Comparison of ENCODE assay signal across 28 mouse cellular contexts in genomic region chr3:149070201-149070600, GRCm38 (mm10).
DNase-seq lines count a peak whose midpoint lies in the region; ATAC-seq and TF ChIP-seq lines count a peak whose summit lies in the region.
"Had no signal": no experiment of that assay in that cellular context is flagged by ENCODE, and none has a peak within 500 bp of the region (broad histone marks: within the 10 kb centered on the region; RNA-seq: fewer than 3 reads in every experiment).

No protein-coding gene starts in this region.

- ATAC-seq in megakaryocyte progenitor cell, adult 5-6 weeks (replicated peaks; ENCODE audit: poor library complexity), result peak; percentile 9; the same call in 1 of the 2 replicates
- ATAC-seq: forebrain, postnatal 0 days; inflammation-experienced regulatory T-cells, adult 6 months; midbrain, embryonic 16.5 days had no signal

- 0 out of 2 replicates have a peak overlapping the region, but pooled peaks have one; percentile 36 for H3K27ac ChIP-seq in kidney, adult 2 months (ENCODE audit: insufficient read depth, low read depth, low read length)
- H3K27ac ChIP-seq: embryonic facial prominence, embryonic 10.5 days; embryonic facial prominence, embryonic 15.5 days; forebrain, embryonic 12.5 days; hindbrain, embryonic 15.5 days; limb, embryonic 10.5 days; limb, embryonic 15.5 days; liver, embryonic 13.5 days had no signal

- H3K4me1 ChIP-seq in kidney, adult 2 months (ENCODE audit: control insufficient read depth, insufficient read depth, low read length), result 0 out of 2 replicates have a peak, but pooled peaks cover 5% of the 10 kb centered on the region
- H3K4me1 ChIP-seq: liver, embryonic 13.5 days had no signal

- 68% methylated on average over 7 of the region's 7 CpGs for WGBS in kidney, adult 2 months

- no peaks in the 10 kb centered on the region for H3K36me3 ChIP-seq in kidney, adult 2 months (ENCODE audit: control insufficient read depth, insufficient read depth, low read length)
- H3K36me3 ChIP-seq: embryonic facial prominence, embryonic 10.5 days; embryonic facial prominence, embryonic 15.5 days; forebrain, embryonic 12.5 days; G1E; hindbrain, embryonic 15.5 days; limb, embryonic 10.5 days; limb, embryonic 15.5 days; liver, embryonic 13.5 days had no signal

- peak; percentile 9 for DNase-seq in adrenal gland, adult 2 months
- no peak for DNase-seq in adrenal gland, postnatal 14 days
- DNase-seq in kidney, adult 2 months, result peak; percentile 60
- no peak for DNase-seq in kidney, adult 18-20 months
- peak; percentile 12 for DNase-seq in ES-CJ7 (ENCODE audit: low read depth, low spot score)
- no peak for DNase-seq in layer of hippocampus, adult 9-10 months (ENCODE audit: low spot score)
- DNase-seq: cerebellum, adult 8-10 months; cerebellum, postnatal 25 days; forebrain, postnatal 0 days; gastrocnemius, postnatal 10 days; heart, postnatal 4 days; kidney, adult 8-10 months; kidney, postnatal 4 days; layer of hippocampus, postnatal 36 days; liver, embryonic 13.5 days; lung, postnatal 10 days; right cerebral cortex, postnatal 25 days had no signal

- TF ChIP-seq POLR2A in kidney, adult 2 months (IDR thresholded peaks at IDR 0.05; ENCODE audit: low read depth, low read length), result no peak

- no peak overlapping the region for H3K4me3 ChIP-seq in kidney, adult 2 months (ENCODE audit: insufficient read depth, low read depth, low read length)
- H3K4me3 ChIP-seq: embryonic facial prominence, embryonic 10.5 days; embryonic facial prominence, embryonic 15.5 days; forebrain, embryonic 12.5 days; hindbrain, embryonic 15.5 days; limb, embryonic 10.5 days; limb, embryonic 15.5 days; liver, embryonic 13.5 days had no signal

- no peaks in the 10 kb centered on the region for H3K27me3 ChIP-seq in kidney, adult 2 months (replicated peaks; ENCODE audit: control insufficient read depth, insufficient read depth, low read length)
- H3K27me3 ChIP-seq: CH12.LX; embryonic facial prominence, embryonic 15.5 days; forebrain, embryonic 12.5 days; hindbrain, embryonic 15.5 days; limb, embryonic 15.5 days; liver, embryonic 13.5 days had no signal

- TF ChIP-seq CTCF in kidney, adult 2 months (conservative IDR thresholded peaks at IDR 0.05; ENCODE audit: insufficient read depth, insufficient read length, low read depth, low read length), result no peak

Comparison
In these comparisons a context has a peak if more than half of its experiments do, and no peak if none do; other contexts are left out.
1. DNase-seq: peak in adrenal gland, adult 2 months (single experiment), kidney, adult 2 months (single experiment) and ES-CJ7 (single experiment); none in adrenal gland, postnatal 14 days (single experiment), kidney, adult 18-20 months (single experiment) and layer of hippocampus, adult 9-10 months (single experiment).